Mouse (Mus musculus) embryonic fibroblast, embryonic 13.5 days (primary cell): ENCODE results near the gene Ptpn13.

Source experiments
- CTCF ChIP-seq: IDR thresholded peaks from 2 replicates; pipeline ENCODE4 v1.5.1; 2011; ENCODE audit warnings: mild to moderate bottlenecking, control low read depth, low read length, moderate library complexity, borderline replicate concordance; ENCODE audit not compliant: insufficient read depth
- POLR2A ChIP-seq: IDR thresholded peaks from 2 replicates; pipeline ENCODE4 v1.6.1; 2011; ENCODE audit warnings: low read depth, mild to moderate bottlenecking, control low read depth, low read length, moderate library complexity

GRCm38 (mm10) chr5:103614356-103614755 is 189.4 kb downstream of the Ptpn13 start:
- TF ChIP-seq CTCF, result no peak
- TF ChIP-seq POLR2A, result no peak
